Mouse (Mus musculus): ENCODE data around the gene Prdm1. TPM values are rescaled to one million over a fixed set of nuclear protein-coding genes. Genes with fewer than 3 reads are reported as not detected.

The Prdm1 gene
- polyA plus RNA-seq, 2 experiments = 0.12 to 0.13 TPM

GRCm38 (mm10) chr10:44429177-44429888, 99.0 kb downstream of the Prdm1 start:
- ATAC-seq (ENCODE audit: insufficient read depth) (no peak), DNase-seq (ENCODE audit: low read depth in 3 of 3, low spot score in 3 of 3) (no peak)
- 73% methylated on average over 14 of the region's 14 CpGs for WGBS (ENCODE audit: insufficient replicate concordance)

GRCm38 (mm10) chr10:44427891-44428361, 100.4 kb downstream of the Prdm1 start:
- Histone ChIP-seq H3K4me2 (ENCODE audit: low read depth) (no peak overlapping the region), H3K9me3 (ENCODE audit: control insufficient read depth, low read length) (no peaks in the 10 kb centered on the region), H3K4me1 (replicated peaks; ENCODE audit: control insufficient read depth in 2 of 2, insufficient read depth in 2 of 2, low read length in 1 of 2) (no peaks in the 10 kb centered on the region), H3K9ac (replicated peaks) (no peak overlapping the region), H3K27ac (no peak overlapping the region), H3K27me3 (ENCODE audit: control insufficient read depth, insufficient read depth, low read length) (no peaks in the 10 kb centered on the region), H3K4me3 (ENCODE audit: insufficient read depth in 1 of 2, low read depth in 2 of 2, low read length in 2 of 2) (no peak overlapping the region), H3K36me3 (replicated peaks; ENCODE audit: control insufficient read depth, insufficient read depth, low read depth) (no peaks in the 10 kb centered on the region)
- ATAC-seq (ENCODE audit: insufficient read depth) (no peak), DNase-seq (ENCODE audit: low read depth in 3 of 3, low spot score in 3 of 3) (no peak)
- 70% methylated on average over 12 of the region's 12 CpGs for WGBS (ENCODE audit: insufficient replicate concordance)
- TF ChIP-seq CTCF (IDR thresholded peaks at IDR 0.05; ENCODE audit: low read depth) (no peak), EP300 (IDR thresholded peaks at IDR 0.05; ENCODE audit: low read depth) (no peak)

More at GRCm38 (mm10) chr10:44429177-44429888, 99.0 kb downstream of the Prdm1 start:
- H3K9ac ChIP-seq (replicated peaks) = no peak overlapping the region
- no peak overlapping the region for H3K4me2 ChIP-seq (ENCODE audit: low read depth)
- no peak overlapping the region for H3K4me3 ChIP-seq (ENCODE audit: insufficient read depth in 1 of 2, low read depth in 2 of 2, low read length in 2 of 2)
- TF ChIP-seq EP300 (IDR thresholded peaks at IDR 0.05; ENCODE audit: low read depth) (no peak), CTCF (IDR thresholded peaks at IDR 0.05; ENCODE audit: low read depth) (no peak)
- no peaks in the 10 kb centered on the region for H3K27me3 ChIP-seq (ENCODE audit: control insufficient read depth, insufficient read depth, low read length)
- H3K27ac ChIP-seq = no peak overlapping the region
- H3K36me3 ChIP-seq (replicated peaks; ENCODE audit: control insufficient read depth, insufficient read depth, low read depth) = no peaks in the 10 kb centered on the region
- H3K4me1 ChIP-seq (replicated peaks; ENCODE audit: control insufficient read depth in 2 of 2, insufficient read depth in 2 of 2, low read length in 1 of 2) = no peaks in the 10 kb centered on the region
- no peaks in the 10 kb centered on the region for H3K9me3 ChIP-seq (ENCODE audit: control insufficient read depth, low read length)

- no peak for TF ChIP-seq CTCF (IDR thresholded peaks at IDR 0.05; ENCODE audit: low read depth)
- DNase-seq (ENCODE audit: low read depth in 3 of 3, low spot score in 3 of 3) (no peak), ATAC-seq (ENCODE audit: insufficient read depth) (no peak)
- no peak overlapping the region for H3K4me3 ChIP-seq (ENCODE audit: insufficient read depth in 1 of 2, low read depth in 2 of 2, low read length in 2 of 2)
- H3K9ac ChIP-seq (replicated peaks) = no peak overlapping the region
- H3K27ac ChIP-seq = no peak overlapping the region
- H3K27me3 ChIP-seq (ENCODE audit: control insufficient read depth, insufficient read depth, low read length) = no peaks in the 10 kb centered on the region
- 88% methylated on average over 11 of the region's 11 CpGs for WGBS (ENCODE audit: insufficient replicate concordance)
- H3K9me3 ChIP-seq (ENCODE audit: control insufficient read depth, low read length) = no peaks in the 10 kb centered on the region
- no peak overlapping the region for H3K4me2 ChIP-seq (ENCODE audit: low read depth)
- H3K4me1 ChIP-seq (replicated peaks; ENCODE audit: control insufficient read depth in 2 of 2, insufficient read depth in 2 of 2, low read length in 1 of 2) = no peaks in the 10 kb centered on the region
- H3K36me3 ChIP-seq (replicated peaks; ENCODE audit: control insufficient read depth, insufficient read depth, low read depth) = no peaks in the 10 kb centered on the region
Observed at GRCm38 (mm10) chr10:44427426-44427825, 100.9 kb downstream of the Prdm1 start.

GRCm38 (mm10) chr10:44425013-44425412, 103.3 kb downstream of the Prdm1 start:
- TF ChIP-seq EP300 (IDR thresholded peaks at IDR 0.05; ENCODE audit: low read depth) (no peak), CTCF (IDR thresholded peaks at IDR 0.05; ENCODE audit: low read depth) (no peak)
- Histone ChIP-seq H3K4me2 (ENCODE audit: low read depth) (no peak overlapping the region), H3K4me1 (replicated peaks; ENCODE audit: control insufficient read depth in 2 of 2, insufficient read depth in 2 of 2, low read length in 1 of 2) (no peaks in the 10 kb centered on the region), H3K9me3 (ENCODE audit: control insufficient read depth, low read length) (no peaks in the 10 kb centered on the region), H3K4me3 (ENCODE audit: insufficient read depth in 1 of 2, low read depth in 2 of 2, low read length in 2 of 2) (no peak overlapping the region), H3K36me3 (replicated peaks; ENCODE audit: control insufficient read depth, insufficient read depth, low read depth) (no peaks in the 10 kb centered on the region), H3K27me3 (ENCODE audit: control insufficient read depth, insufficient read depth, low read length) (no peaks in the 10 kb centered on the region), H3K27ac (no peak overlapping the region), H3K9ac (replicated peaks) (no peak overlapping the region)
- no peak for ATAC-seq (ENCODE audit: insufficient read depth)
- 47% methylated on average over 6 of the region's 6 CpGs for WGBS (ENCODE audit: insufficient replicate concordance)
- no peak for DNase-seq (ENCODE audit: low read depth in 3 of 3, low spot score in 3 of 3)

- Histone ChIP-seq H3K4me1 (replicated peaks; ENCODE audit: control insufficient read depth in 2 of 2, insufficient read depth in 2 of 2, low read length in 1 of 2) (no peaks in the 10 kb centered on the region), H3K4me3 (ENCODE audit: insufficient read depth in 1 of 2, low read depth in 2 of 2, low read length in 2 of 2) (no peak overlapping the region), H3K4me2 (ENCODE audit: low read depth) (no peak overlapping the region), H3K9me3 (ENCODE audit: control insufficient read depth, low read length) (no peaks in the 10 kb centered on the region), H3K27me3 (ENCODE audit: control insufficient read depth, insufficient read depth, low read length) (no peaks in the 10 kb centered on the region), H3K27ac (no peak overlapping the region), H3K36me3 (replicated peaks; ENCODE audit: control insufficient read depth, insufficient read depth, low read depth) (no peaks in the 10 kb centered on the region), H3K9ac (replicated peaks) (no peak overlapping the region)
- ATAC-seq (ENCODE audit: insufficient read depth) (no peak), DNase-seq (ENCODE audit: low read depth in 3 of 3, low spot score in 3 of 3) (no peak)
- TF ChIP-seq CTCF (IDR thresholded peaks at IDR 0.05; ENCODE audit: low read depth) (no peak), EP300 (IDR thresholded peaks at IDR 0.05; ENCODE audit: low read depth) (no peak)
- 43% methylated on average over 1 of the region's 1 CpGs for WGBS (ENCODE audit: insufficient replicate concordance)
Observed at GRCm38 (mm10) chr10:44421896-44422295, 106.4 kb downstream of the Prdm1 start.

All from liver, embryonic 14.5 days (tissue).